Mouse (Mus musculus) urinary bladder, adult 2 months (tissue): ENCODE results near the gene Kcng4. TPM values are rescaled to one million over a fixed set of nuclear protein-coding genes. Genes with fewer than 3 reads are reported as not detected.

Experiments
- DNase-seq: peaks from one replicate; pipeline ENCODE4 v3.0.0; 2022; ENCODE audit warnings: low spot score
- polyA plus RNA-seq: library from polyadenylated mRNA; depleted of rRNA; stranded (reverse); fragments of >200 nt; gene quantifications from 2 replicates; pipeline ENCODE4 v1.2.3, GENCODE M21; 2012; rRNA removed

Kcng4 gene
- polyA plus RNA-seq, 1 experiment, result 3.5 TPM

- DNase-seq, result no peak
Observed at GRCm38 (mm10) chr8:119616358-119616757, 19.1 kb downstream of the Kcng4 start.

DNA sequence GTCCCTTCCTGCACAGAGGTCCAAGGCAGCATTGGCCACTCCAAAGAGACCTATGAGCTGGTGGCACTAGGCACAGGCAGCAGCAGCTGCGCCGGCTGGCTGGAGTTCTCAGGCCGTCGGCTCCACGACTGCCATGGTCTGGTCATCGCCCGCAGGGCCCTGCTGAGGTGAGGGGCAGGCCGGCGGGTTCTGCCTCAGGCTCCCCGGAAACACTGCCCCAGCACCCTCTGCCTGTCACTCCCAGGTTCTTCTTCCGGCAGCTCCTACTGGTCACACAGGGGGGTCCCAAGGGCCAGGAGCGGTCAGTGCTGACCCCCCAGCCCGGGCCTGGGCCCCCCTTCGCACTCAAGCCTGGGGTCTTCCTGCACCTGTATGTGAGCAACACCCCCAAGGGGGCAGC lies 20.4 kb downstream of the Kcng4 start:
- no peak for DNase-seq

GRCm38 (mm10) chr8:119612471-119612870 lies 23.0 kb downstream of the Kcng4 start, which contains the start of gene Adad2:
TSS of gene Adad2 (plus strand) at chr8:119612747.
- no peak for DNase-seq

- no peak for DNase-seq
Observed at GRCm38 (mm10) chr8:119606224-119606623, 29.3 kb downstream of the Kcng4 start.

DNA sequence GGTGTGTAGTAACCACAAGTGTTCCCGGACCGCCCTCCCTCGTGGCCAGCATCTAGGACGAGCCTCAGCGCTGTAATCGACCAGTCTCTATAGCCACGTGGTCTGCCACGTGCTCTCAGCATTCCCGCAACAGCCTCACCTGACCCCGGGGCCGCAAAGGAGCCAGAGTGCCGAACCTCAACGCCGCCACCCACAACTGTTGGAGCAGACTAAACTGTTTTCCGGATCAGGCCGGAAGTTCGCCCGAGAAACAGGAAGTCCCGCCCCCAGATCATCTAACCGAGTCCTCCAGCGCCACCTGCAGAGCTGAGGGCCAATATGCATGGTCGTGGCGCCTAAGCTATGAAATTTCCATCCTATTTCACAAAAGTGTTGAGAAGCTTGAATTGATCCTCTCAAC lies 30.5 kb downstream of the Kcng4 start, which contains the start of gene Taf1c:
Gene Taf1c, minus strand, starts transcription at position 227 of the 400 bp plus-strand sequence.
- peak; percentile 79 for DNase-seq

DNA sequence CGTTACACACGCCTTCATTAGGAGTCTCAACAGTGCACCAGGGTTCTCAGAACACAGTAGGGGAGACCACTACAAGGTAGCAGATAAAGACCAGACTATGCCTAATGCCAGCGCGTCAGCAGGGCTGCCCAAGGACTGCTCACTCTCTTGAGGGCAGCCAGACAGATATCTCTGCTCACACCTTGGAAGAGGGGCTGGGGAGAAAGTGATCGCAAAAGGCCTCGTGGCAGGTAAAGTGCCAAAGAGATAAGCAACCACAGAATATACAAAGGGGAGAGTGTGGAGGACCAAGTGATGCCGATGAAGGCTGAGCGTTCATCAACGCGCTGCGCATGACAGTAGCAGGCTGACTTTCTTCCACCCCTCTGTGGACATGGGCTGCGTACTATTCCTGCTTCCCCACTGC lies 31.1 kb downstream of the Kcng4 start:
- DNase-seq, result no peak

- DNase-seq, result no peak
Observed at GRCm38 (mm10) chr8:119603771-119604170, 31.7 kb downstream of the Kcng4 start.

DNA sequence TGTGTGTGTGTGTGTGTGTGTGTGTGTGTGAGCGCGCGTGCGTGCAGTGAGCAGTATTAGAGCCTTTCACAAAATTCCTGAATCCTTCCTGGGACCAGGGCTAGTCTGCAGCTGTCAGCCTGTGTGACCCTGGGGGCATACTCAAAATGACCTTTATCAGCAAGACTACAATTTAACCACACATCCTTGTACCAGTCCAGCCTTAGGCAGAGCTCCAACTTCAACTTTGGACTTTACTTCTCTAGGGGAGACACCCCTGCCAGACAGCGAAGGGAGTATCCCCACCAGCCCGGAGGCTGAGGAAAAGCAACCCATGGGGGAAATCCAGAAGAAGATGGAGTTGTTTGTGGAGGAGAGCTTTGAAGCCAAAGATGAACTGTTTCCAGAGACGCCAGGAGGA lies 44.0 kb downstream of the Kcng4 start:
- no peak for DNase-seq

DNA sequence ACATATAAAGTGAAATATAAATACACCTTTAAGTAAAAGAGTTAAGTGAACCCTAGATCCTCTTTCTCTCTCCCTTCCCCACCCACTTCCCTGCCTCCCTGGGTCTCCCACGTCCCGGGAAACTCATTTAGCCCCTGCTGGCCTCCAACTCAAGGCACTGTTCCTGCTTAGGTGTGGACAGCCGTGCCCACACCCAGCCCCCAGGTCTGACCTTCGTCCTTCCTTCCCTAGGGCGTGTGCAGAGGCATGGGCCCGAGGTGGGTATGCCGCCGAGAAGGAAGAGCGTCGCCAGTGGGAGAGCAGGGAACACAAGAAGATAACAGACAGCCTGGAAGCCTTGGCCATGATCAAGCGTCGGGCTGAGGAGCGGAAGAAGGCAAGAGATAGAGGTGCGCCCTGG lies 45.1 kb downstream of the Kcng4 start:
- DNase-seq, result no peak

DNA sequence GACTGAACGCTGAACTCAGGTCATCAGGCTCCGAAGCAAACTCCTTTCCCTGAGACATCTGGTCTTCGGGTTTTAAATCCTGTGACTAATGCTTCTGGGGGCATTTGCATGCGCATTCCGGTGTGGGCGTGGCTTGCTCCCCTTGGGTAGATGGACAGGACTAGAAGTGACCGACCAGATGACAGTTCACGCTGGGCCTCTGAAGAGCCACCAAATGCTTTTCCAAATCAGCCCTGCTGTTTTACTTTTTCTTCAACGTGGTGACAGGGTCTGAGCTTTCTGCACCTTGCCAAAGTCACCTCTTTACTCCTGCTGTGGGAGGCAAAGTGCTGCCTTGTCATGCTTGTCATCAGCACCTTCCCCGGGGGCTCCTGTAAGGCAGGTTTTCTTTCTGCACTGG lies 46.6 kb downstream of the Kcng4 start:
- DNase-seq, result no peak

- no peak for DNase-seq
Observed at GRCm38 (mm10) chr8:119588321-119588720, 47.2 kb downstream of the Kcng4 start.

DNA sequence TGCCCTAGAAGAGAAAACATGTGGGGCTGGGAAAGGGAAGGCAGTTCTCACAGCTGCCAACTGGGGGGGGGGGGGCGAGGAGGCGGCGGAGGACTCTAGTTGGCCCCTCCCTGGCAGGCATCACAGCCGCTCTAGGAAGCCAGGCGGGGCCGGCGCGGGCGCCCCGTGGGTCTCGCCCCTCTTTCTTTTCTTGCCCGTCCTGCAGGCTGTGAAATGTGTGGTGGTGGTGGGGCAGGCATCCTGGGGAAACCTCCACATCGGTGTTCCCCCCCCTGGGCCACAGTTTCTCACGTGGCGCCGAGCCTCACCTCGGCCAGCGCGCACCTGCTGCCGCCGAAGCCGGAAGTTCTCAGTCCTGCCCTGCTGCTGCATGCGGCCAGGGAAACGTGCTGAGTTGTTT lies 49.6 kb downstream of the Kcng4 start:
- DNase-seq, result no peak

DNA sequence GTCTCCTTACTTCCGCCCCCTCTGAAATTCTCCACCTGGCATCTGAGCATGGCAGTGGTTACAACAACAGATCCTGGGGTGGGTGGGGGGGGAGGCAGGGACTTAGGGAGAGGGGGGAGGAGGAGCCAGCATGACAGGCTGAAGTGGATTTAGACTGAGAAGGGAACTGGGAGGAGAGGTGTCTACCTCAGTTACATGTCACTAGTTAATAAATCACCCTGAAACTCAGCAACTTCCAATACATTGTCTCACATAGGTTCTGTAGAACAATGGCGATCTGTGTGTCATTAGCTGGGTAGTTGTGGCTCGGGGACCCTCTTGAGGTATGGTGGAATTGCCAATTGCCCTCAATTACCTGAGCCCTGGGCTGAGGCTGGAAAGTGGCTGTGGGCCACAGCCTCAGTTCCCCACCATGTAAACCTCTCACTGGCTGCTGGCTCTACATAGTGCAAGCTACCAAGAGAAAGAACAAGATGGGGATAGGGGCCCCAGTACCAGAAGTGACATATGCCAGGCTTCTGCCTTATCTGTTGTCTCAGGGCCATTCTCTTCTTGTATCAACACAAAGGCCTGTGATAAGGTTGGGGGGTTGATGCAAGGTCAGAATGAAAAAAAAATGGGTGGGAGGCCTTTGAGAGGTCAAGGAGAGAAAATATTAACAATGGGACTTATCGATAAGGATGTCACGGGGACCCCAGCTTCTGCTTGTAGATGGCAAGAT lies 54.9 kb downstream of the Kcng4 start:
- DNase-seq, result no peak

DNA sequence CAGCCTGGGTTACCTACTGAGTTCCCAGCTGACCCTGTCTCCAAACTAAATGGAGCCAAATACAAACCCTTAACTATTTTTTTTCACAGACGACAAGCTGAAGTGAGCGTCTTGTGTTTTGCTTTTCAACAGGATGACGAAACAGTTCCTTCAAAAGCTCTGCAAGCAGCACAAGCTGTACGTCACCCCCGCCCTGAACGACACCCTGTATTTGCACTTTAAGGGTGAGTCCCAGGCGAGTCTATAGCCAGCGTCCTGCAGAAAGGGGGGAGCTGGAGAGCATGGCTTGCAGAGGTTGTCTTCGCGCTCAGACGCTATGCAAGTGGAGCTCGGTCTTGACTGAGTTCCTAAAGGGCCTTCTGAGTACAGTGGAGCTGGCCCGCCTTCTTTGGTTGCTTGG lies 56.4 kb downstream of the Kcng4 start:
- no peak for DNase-seq

DNA sequence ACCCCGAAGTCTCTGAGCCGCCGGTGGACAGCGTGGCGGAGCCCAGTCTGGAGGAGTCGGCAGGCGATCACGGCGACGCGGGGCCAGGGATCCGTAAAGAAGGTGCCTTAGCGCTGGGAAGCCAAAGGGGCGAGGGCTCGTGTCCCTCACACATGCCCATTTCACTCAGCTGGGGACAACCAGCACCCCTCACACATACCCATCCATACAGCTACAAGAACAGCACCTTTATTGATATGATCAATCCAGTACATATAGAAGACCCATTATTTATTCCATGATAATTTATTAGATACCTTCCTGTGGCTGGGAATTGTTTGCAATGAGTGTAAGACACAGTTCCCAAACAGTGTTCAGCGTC lies 60.1 kb downstream of the Kcng4 start:
- DNase-seq, result no peak

DNA sequence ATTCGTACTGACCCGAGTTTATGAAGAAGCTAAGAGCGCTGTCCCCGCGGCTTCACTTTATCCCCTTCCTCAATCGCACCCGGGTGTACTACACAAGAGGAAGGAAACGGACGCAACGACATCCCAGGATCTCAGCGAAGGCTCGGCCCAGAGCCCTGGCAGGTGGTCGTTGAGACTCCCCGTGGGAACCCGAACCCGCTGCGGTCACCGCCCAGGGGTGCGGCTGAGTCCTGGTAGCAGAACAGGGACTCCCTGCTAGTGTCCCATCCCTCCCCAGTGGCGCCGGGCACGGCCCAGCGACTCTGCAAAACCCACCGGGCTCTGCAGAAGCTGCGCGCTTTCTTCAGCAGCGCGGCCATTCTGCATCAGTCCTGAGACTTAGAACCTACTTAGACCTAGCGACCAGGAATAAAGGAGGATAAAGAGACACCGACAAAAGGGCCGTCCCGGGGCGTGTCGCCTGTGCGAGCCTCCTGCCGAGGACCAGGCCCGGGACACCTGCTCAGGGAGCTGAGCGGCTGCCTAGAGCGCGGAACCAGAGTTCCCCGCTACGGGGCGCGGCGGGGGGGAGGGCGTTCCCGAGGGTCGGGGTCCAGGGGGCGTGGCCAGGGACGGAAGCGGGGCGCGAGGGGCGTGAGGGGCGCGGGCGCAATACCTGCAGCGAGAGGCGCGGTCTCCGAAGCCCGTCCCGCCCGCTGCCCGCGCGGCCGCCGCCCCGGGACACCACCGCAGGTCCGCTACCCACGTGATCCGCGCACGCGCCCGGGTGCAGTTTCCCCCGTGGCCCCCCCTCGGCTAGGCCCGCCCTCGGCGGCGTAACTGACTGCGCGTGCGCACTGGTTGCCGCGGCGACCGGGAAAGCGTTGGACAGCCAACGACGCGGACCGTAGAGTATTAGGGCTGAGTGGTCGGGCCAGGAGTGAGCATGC lies 60.8 kb downstream of the Kcng4 start, which contains the start of the genes Hsdl1 and Dnaaf1:
Gene Hsdl1, minus strand, starts transcription at position 747 of the 929 bp plus-strand sequence.
Gene Dnaaf1, plus strand, starts transcription at position 799 of the 929 bp plus-strand sequence.
- peak; percentile 98 for DNase-seq

Other genes starting within 250 kb of the Kcng4 start
- gene Mlycd, start 240.8 kb downstream of the Kcng4 start, polyA plus RNA-seq, result 21.6 and 23.2 TPM in 2 replicates
- 69.4 and 84.6 TPM in 2 replicates for gene Osgin1, start 201.6 kb downstream of the Kcng4 start, polyA plus RNA-seq
- gene Necab2, start 189.0 kb downstream of the Kcng4 start, polyA plus RNA-seq, result 0.08 and 0.12 TPM in 2 replicates
- 0.04 and 0.08 TPM in 2 replicates for gene Slc38a8, start 134.0 kb downstream of the Kcng4 start, polyA plus RNA-seq
- 90.6 and 92.1 TPM in 2 replicates for gene Mbtps1, start 76.9 kb downstream of the Kcng4 start, polyA plus RNA-seq
- 16.4 and 23.2 TPM in 2 replicates for gene Hsdl1, start 60.5 kb downstream of the Kcng4 start, polyA plus RNA-seq
- 0.07 TPM in 2 replicates for gene Dnaaf1, start 60.4 kb downstream of the Kcng4 start, polyA plus RNA-seq
- gene Taf1c, start 30.5 kb downstream of the Kcng4 start, polyA plus RNA-seq, result 11.1 and 14.5 TPM in 2 replicates
- not detected in 2 replicates for gene Adad2, start 22.9 kb downstream of the Kcng4 start, polyA plus RNA-seq
- gene Wfdc1, start 30.7 kb upstream of the Kcng4 start, polyA plus RNA-seq, result 147 and 168 TPM in 2 replicates
- 2.2 and 2.3 TPM in 2 replicates for gene Atp2c2, start 64.3 kb upstream of the Kcng4 start, polyA plus RNA-seq
- 16.0 and 16.4 TPM in 2 replicates for gene Tldc1, start 142.7 kb upstream of the Kcng4 start, polyA plus RNA-seq
- gene Cotl1, start 204.9 kb upstream of the Kcng4 start, polyA plus RNA-seq, result 88.9 and 123 TPM in 2 replicates
- 10.6 and 11.6 TPM in 2 replicates for gene Klhl36, start 226.6 kb upstream of the Kcng4 start, polyA plus RNA-seq